Mouse (Mus musculus) MN1 (cell line): ENCODE measurements around the gene Chd3.
"Not testable (repeated sequence)": the region's sequence is repeated elsewhere in the genome, so short reads cannot be mapped to it uniquely, and the experiment has no call there.

Experiments used
- DNase-seq: peaks from one replicate; pipeline ENCODE4 v3.0.0-alpha.2; 2016; ENCODE audit warnings: low spot score

Chd3 gene

DNA sequence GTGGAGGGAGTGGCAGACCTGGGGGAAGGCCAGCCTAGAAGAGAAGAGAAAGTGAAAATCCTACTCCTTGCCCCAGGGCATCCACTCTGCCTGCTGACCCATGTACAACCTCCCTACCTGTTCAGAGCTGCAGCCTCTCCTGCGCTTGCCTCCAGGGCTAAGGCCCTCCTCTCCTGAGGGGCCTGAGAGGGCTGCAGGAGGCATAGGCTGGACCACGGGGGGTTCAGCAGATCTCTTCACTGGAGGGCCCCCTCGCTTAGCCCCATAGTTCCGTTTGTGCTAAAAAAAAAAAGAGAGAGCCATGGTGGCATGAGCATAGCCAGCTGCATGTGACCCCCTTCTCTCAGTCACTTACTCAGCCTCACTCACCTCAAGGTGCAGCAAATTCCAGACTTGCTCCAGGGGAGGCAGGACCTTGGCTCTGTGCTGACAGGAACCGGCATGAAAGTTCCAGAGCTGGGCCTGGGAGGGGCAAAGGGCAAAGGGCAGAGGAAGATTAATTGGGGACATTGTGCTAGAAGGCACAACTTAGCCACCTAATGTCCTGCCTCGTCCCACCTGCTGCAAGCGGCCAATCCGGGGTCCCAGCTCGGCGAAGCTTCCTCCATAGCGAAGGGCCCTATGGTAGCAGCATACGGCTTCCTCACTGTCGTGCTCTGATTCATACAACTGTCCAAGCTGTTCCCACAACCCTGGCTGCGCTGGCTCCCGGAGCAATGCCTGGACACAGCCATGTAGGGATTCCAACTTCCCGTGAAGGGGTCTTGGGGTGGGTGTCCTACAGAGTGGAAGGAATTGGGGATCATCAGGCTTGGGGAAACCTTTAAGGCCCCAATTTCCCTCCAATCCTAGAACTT lies 37.9 kb upstream of the Chd3 start:
- no peak for DNase-seq

DNA sequence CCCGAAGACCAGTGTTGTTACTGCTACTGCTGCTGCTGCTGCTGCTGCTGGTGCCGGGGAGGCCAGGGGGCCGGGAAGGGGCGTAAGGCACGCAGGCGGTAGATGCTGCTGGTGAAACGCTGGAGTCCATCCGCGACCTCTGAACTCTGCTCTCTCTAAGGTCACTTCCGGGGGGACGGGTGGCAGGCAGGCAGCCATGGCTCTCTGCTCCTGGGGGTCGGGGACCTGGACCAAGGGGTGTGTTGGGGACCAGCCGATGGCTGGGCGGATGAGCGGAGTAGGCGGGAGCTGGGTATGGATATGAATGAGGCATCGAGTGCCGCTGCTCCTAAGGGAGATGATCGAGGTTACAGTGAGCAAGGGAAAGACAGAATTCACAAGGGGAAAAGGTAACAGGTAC lies 37.1 kb upstream of the Chd3 start:
- no peak for DNase-seq

GRCm38 (mm10) chr11:69405397-69406200 lies 36.4 kb upstream of the Chd3 start:
- DNase-seq = no peak

GRCm38 (mm10) chr11:69404595-69405396 lies 35.6 kb upstream of the Chd3 start:
- no peak for DNase-seq

- no peak for DNase-seq
Measured at GRCm38 (mm10) chr11:69403691-69404594, 34.7 kb upstream of the Chd3 start.

DNA sequence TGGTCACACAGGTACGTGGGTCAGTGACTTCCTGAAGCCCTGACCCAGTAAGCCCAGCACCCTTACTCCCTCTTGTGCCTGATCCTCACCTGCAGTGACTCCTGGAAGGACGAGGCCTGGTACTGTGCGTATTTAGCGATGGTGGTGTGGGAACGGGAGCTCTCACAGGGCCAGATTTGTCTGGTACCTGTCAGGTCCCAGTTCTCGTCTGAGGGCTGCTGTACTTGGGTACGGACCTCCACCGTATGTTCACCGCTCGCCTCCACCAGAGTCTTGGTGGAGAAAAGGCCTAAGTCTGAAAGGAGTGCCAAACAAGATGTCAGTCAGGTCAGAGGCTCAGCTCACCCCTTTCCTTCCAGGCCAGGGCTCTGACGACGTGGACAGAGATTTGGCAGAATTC lies 32.8 kb upstream of the Chd3 start:
- DNase-seq = no peak

- peak; percentile 93 for DNase-seq
Measured at GRCm38 (mm10) chr11:69401210-69401637, 32.0 kb upstream of the Chd3 start.

DNA sequence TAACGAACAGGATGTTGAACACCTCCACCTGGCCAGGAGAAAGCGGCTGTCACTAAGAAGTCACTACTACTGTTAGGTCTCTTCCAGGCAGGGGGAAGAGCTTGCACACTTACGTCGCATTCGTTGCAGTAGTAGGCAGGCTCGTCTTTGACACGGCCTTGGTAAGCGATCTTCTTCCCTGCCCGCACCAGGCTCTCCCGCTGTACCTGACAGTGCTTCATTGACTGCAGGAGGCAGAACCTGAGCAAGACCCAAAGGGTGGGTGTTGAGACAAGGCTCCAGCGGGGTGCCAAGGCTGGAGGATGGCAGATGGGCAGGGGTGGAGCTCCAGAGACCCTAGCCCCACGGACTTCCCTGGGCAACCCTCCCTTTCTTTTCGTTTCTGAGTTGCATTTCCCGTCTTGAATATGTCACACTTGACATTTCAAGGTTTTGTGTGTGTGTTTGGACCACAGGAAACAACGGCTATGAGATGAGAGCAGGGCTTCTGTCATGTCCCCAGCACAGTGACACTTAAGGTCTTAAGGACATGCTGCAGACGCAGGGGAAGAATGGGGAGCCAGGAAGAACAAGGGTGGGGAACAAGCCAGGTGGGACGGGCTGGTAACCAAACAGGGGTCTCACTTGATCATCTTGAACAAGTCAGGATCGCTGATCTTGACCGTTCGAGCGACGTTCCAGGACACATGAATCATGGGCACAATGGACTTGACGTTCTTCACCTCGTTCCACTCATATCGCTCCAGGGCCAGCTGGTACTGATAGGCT lies 31.1 kb upstream of the Chd3 start:
- DNase-seq = no peak

- no peak for DNase-seq
Measured at GRCm38 (mm10) chr11:69399201-69400082, 30.2 kb upstream of the Chd3 start.

GRCm38 (mm10) chr11:69398486-69399200 lies 29.4 kb upstream of the Chd3 start:
- DNase-seq = no peak

DNA sequence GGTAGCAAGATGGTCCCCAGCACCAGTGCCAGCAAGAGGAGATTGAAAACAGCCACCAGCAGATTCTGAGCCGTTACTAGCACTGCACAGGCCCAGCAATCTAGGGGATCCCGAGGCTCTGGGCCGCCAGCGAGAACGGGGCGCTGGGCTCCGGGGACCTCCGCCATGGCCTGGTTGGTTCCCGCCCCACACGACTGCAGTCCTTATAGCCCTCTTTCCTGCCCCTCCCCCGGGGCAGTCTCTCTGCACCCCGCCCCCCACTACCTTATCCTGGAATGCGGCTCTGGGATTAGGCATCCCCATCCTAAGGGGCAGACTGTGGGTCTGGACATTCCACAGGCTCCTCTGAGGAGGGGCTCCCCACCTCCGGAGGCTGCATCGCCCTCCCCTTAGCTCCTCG lies 28.9 kb upstream of the Chd3 start, which contains the start of gene Tmem88:
TSS of gene Tmem88 (minus strand) at position 176 of the 400 bp plus-strand sequence.
- no peak for DNase-seq

DNA sequence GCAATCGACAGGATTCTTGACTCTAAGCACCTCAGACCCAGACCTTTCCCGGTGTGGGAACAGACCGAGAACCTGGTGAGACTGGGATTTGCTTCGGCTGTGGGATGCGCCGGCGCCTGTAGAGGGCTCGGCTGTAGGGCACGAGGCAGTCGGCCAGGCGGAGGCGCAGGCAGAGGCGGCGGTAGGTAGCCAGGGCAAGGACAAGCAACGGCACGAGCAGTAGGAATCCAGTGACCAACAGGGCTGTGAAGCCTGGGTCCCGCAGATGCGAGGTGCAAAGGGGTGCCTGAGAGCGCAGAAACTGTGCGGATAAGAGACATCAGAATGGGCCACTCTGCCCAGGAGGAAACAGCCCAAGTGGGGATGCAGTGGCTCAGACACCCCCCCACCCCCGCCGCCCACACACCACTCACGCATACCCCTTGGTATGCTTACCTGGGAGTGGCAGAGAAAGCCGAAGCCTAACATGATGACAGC lies 28.4 kb upstream of the Chd3 start:
- DNase-seq = peak; percentile 73

DNA sequence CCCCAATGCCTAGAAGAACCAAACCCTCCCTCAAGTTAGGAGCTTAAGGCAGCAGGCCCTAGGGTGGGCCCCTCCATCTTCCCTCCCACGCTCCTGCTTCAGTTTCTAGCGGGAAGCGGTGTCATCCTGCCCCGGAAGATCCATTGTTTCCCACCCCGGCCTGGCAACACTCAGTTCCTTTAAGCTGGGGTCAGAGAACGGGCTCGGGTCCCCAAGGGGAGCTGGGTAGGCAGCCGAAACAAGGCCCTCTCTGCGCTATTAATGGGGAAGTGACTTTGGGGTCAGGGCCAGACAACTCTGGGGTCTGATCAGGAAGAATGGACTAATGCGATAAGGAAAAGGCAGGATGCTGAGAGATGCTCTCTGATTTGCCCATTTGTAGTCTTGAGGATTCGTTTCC lies 27.6 kb upstream of the Chd3 start:
- no peak for DNase-seq

DNA sequence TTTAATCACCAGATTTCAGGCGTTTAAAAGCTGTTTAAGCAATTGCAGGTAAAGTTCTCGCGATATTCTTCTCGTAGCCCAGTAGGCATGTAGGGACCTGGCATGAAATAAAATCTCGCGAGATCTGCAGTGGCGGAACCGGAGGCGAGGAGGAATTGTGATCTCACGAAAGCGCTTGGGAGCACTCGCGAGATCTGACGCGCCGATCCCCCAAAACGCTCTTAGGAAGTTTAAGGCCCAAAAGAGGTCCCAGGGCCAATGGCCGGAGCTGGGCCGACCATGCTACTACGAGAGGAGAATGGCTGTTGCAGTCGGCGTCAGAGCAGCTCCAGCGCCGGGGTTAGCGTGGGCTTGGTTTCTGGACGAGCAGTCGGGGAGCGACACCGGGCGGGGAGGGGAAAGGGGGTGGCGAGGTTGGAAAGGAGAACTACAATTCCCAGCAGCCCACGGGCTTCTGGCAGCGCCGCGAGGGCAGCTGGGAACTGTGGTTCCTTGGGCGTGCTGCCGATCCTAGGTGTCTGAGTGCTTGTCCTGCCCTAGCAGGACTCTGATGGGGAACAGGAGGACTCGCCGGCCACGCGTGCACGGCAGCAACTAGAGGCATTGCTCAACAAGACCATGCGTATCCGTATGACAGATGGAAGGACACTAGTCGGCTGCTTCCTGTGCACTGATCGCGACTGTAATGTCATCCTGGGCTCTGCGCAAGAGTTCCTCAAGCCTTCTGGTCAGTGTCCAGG lies 26.6 kb upstream of the Chd3 start:
- DNase-seq = peak; percentile 99

- DNase-seq = peak; percentile 90
Measured at GRCm38 (mm10) chr11:69395235-69395633, 26.0 kb upstream of the Chd3 start, which contains the start of the genes Naa38 and Cyb5d1. Gene Naa38 (plus strand): TSS chr11:69395487. Gene Cyb5d1 (minus strand): TSS chr11:69395631.

DNA sequence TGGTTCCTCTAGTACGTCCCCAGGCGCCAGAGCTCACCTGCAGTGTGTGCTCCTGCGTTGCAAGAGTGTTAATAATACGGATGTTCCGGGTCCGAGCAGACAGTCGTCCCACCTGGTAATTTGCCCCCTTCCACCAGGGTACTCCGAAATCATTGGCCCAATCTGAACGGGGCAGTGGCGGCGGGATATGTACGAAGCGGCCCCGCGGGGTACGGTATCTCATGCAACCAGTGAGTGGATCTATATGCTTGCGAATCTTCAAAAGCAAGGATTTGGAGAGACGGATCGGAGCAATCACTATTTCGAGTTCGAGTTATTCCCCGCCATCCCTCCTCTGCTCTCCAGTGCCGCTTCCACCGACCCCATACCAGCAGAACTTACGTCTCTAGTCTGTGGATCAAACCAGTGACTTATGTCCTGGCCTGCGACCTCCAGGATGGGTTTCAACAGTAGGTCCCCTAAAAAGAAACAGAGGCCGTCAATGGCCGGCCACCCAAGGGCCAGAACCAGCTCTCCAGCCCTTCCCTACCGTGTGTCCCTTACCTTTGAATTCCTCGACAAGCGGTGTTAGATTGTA lies 25.5 kb upstream of the Chd3 start:
- DNase-seq = not testable (repeated sequence)

GRCm38 (mm10) chr11:69390400-69391034 lies 21.3 kb upstream of the Chd3 start:
- DNase-seq = peak; percentile 79
